Mouse (Mus musculus) midbrain, embryonic 11.5 days (tissue): ENCODE measurements at regions not wholly inside any gene's neighbourhood (a gene's known extent, or its start where the extent isn't known, plus 50 kb on each side); places are given as distances from the start of the nearest gene placed in this dataset.

ENCODE experiments used
- ATAC-seq: fragments of 200-750 bp; cut with Nextera tagmentation; 2 replicates; pipeline ENCODE4 v1.8.0; 2017; ENCODE audit warnings: moderate TSS enrichment, moderate library complexity; ENCODE audit not compliant: low FRiP score
- DNase-seq: peaks from one replicate; pipeline ENCODE4 v3.0.0; 2015; ENCODE audit warnings: low spot score; ENCODE audit errors: missing footprints
- H3K27ac ChIP-seq: fragments of 300-500 bp; sonication (generic); 2 replicates; pipeline ENCODE4 v1.5.1; 2014; ENCODE audit warnings: low read depth, low read length
- H3K27me3 ChIP-seq: fragments of 300-500 bp; sonication (generic); 2 replicates; pipeline ENCODE4 v1.6.1; 2014; ENCODE audit warnings: mild to moderate bottlenecking, low read length, moderate library complexity, mixed read lengths; ENCODE audit not compliant: control insufficient read depth, insufficient read depth
- H3K36me3 ChIP-seq: fragments of 300-500 bp; sonication (generic); 2 replicates; pipeline ENCODE4 v1.6.1; 2014; ENCODE audit warnings: mild to moderate bottlenecking, low read length, moderate library complexity, mixed read lengths; ENCODE audit not compliant: control insufficient read depth, insufficient read depth
- H3K4me1 ChIP-seq: fragments of 300-500 bp; sonication (generic); 2 replicates; pipeline ENCODE4 v1.6.1; 2014; ENCODE audit warnings: low read length; ENCODE audit not compliant: control insufficient read depth, insufficient read depth
- H3K4me2 ChIP-seq: fragments of 300-500 bp; sonication (generic); 2 replicates; pipeline ENCODE4 v1.6.1; 2014; ENCODE audit warnings: mild to moderate bottlenecking, moderate library complexity
- H3K4me3 ChIP-seq: fragments of 300-500 bp; sonication (generic); 2 replicates; pipeline ENCODE4 v1.5.1; 2014; ENCODE audit warnings: low read depth, low read length
- H3K9ac ChIP-seq: fragments of 300-500 bp; sonication (generic); 2 replicates; pipeline ENCODE4 v1.6.1; 2014; ENCODE audit warnings: low read length
- H3K9me3 ChIP-seq: fragments of 300-500 bp; sonication (generic); 2 replicates; pipeline ENCODE4 v1.6.1; 2016; ENCODE audit warnings: low read length; ENCODE audit not compliant: control insufficient read depth
- WGBS: fragments of 180-500 bp; shearing (Covaris S2); extraction: QIAGEN DNeasy Blood & Tissue Kit; methylation state at CpG from one replicate; pipeline ENCODE4 v1.1.7; 2014; 5-methylcytosine and 5-hydroxymethylcytosine counted together

DNA sequence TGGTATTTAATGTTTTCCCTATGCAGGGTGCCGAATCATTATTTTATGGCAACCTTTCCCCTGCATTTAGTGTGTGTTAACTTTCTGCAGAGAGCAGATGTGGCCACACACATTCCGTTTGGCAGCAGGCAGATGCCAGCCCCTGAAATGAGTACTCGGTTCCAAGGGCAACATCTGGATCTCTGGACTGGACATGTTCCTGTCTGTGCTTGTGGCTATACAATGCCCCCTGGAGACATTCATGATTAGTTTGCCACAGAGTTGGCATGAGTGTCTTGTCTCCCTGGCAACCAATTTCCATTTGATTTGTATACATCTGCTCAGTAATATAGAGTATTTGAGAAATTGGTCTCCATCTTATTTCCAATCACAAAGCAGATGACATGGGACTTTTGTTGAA is 1676.3 kb upstream of the Got2 start:
- Histone ChIP-seq H3K27ac (no peak overlapping the region), H3K27me3 (no peaks in the 10 kb centered on the region), H3K4me1 (no peaks in the 10 kb centered on the region), H3K9me3 (no peaks in the 10 kb centered on the region), H3K4me2 (no peak overlapping the region), H3K36me3 (no peaks in the 10 kb centered on the region), H3K9ac (no peak overlapping the region), H3K4me3 (no peak overlapping the region)
- ATAC-seq (no peak), DNase-seq (no peak)
- 81% methylated on average over 3 of the region's 3 CpGs for WGBS

DNA sequence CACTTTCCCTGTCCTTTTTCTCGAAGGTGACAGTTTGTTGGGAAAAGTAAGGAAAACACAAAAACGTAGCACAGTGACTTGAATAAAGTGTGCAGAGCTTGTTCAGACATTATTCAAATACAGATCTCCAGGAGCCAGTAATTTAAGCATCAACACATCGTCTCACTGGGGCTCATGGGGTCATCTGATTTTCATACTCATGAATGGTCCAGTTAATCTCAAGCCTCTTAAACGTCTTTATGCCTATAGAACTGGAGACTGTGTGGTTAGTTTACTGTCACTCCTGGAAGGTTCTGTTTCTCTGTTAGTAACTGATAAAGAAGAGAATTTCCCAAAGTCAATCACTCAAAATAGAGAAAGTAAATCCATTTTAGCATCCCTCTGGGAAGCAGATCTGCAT is 1655.5 kb upstream of the Got2 start:
- Histone ChIP-seq H3K27ac (no peak overlapping the region), H3K36me3 (no peaks in the 10 kb centered on the region), H3K9ac (no peak overlapping the region), H3K4me3 (no peak overlapping the region), H3K27me3 (no peaks in the 10 kb centered on the region), H3K4me1 (peaks cover 3% of the 10 kb centered on the region; the same call in 1 of the 2 replicates), H3K4me2 (no peak overlapping the region), H3K9me3 (no peaks in the 10 kb centered on the region; the same call in 1 of the 2 replicates)
- 27% methylated on average over 4 of the region's 4 CpGs for WGBS
- ATAC-seq (peak; percentile 58; the same call in 1 of the 2 replicates), DNase-seq (no peak)

DNA sequence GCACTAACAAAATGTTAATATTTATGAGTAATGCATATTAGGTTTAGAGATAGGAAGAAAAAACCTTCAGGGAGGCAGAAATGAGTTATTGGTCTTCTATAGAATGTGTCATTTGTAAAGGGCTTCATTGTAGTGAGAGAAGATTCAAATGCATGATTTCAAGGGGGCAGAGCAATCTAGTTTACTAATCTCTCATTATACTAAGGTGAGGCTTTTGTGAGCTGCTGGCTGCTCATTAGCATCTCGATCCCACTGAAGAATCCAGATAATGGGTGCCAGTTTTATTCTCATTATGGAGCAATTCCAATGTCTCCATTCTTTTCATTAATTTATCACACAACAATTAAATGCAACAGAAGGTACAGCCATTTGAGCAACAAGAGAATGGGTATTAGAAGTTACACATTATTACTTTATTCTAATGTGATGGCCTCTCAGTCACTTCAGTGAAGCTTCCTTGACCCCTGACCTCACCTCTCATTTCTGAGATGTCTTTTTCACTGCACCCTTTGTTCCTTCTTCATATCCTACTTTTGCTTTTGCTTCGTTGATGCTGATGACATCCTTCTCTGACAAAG is 1644.8 kb upstream of the Got2 start:
- 27% methylated on average over 2 of the region's 2 CpGs for WGBS
- no peak overlapping the region for H3K9ac ChIP-seq

More for the DNA sequence above, 1644.8 kb upstream of the Got2 start:
- ATAC-seq: peak; percentile 75
- Histone ChIP-seq H3K36me3 (no peaks in the 10 kb centered on the region), H3K9me3 (no peaks in the 10 kb centered on the region), H3K27me3 (no peaks in the 10 kb centered on the region), H3K27ac (no peak overlapping the region), H3K4me3 (no peak overlapping the region), H3K4me1 (no peaks in the 10 kb centered on the region; the same call in 1 of the 2 replicates), H3K4me2 (no peak overlapping the region)
- no peak for DNase-seq
